Mouse (Mus musculus) C2C12 (cell line): Measurements from ENCODE around the gene Ube2k.

Experiments
- CEBPB ChIP-seq: IDR thresholded peaks from one replicate; pipeline ENCODE4 v1.6.1; 2011; ENCODE audit warnings: low read depth, mild to moderate bottlenecking, control low read depth, moderate library complexity
- CTCF ChIP-seq: IDR thresholded peaks from one replicate; pipeline ENCODE4 v1.5.1; 2011; ENCODE audit not compliant: control insufficient read depth, insufficient read depth, insufficient read length
- FOSL1 ChIP-seq: IDR thresholded peaks from one replicate; pipeline ENCODE4 v1.8.0; 2011; ENCODE audit warnings: mild to moderate bottlenecking, low read length; ENCODE audit not compliant: poor library complexity, insufficient read depth, severe bottlenecking
- MAX ChIP-seq: IDR thresholded peaks from one replicate; pipeline ENCODE4 v1.6.1; 2011; ENCODE audit warnings: mild to moderate bottlenecking, control low read depth
- MYOD1 ChIP-seq: IDR thresholded peaks from one replicate; pipeline ENCODE4 v1.6.1; 2011; ENCODE audit warnings: low read depth; ENCODE audit not compliant: control insufficient read depth, insufficient read length
- MYOG ChIP-seq: IDR thresholded peaks from one replicate; pipeline ENCODE4 v1.6.1; 2011; ENCODE audit not compliant: control insufficient read depth, insufficient read length; ENCODE audit errors: extremely low read depth
- USF1 ChIP-seq: IDR thresholded peaks from one replicate; pipeline ENCODE4 v1.6.1; 2011; ENCODE audit warnings: low read depth, mild to moderate bottlenecking, control low read depth, moderate library complexity

DNA sequence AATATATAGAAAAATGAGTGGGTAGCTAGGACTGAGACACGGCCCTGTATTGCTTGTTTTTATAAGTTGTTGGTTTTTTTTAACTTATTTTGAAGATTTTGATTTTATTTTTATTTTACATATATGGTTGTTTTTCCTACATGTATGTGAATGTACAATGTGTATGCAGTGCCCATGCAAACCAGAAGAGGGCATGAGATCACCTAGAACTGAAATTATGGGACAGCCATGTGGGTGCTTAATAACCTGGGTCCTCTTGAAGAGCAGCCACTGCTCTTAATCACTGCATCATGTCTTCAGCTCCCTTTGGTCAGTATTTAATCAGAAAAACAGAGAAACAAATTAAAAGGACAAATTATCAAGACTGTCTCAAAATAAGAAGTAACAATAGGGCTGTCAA, 15.2 kb upstream of the Ube2k start:
- TF ChIP-seq CTCF: no peak
- no peak for TF ChIP-seq MYOG
- TF ChIP-seq MAX: no peak
- no peak for TF ChIP-seq MYOD1
- TF ChIP-seq USF1: no peak
- no peak for TF ChIP-seq FOSL1
- TF ChIP-seq CEBPB: no peak
